Mouse (Mus musculus) cerebellum, adult 2 months (tissue): ENCODE data around the gene Ctdsp1.

Experiments
- CTCF ChIP-seq: fragments of 200-500 bp; IDR thresholded peaks from 2 replicates; pipeline ENCODE4 v1.5.1; 2011; ENCODE audit warnings: low read depth, mild to moderate bottlenecking, control low read depth, low read length, moderate library complexity, borderline replicate concordance; ENCODE audit not compliant: insufficient read depth
- POLR2A ChIP-seq: fragments of 200-500 bp; IDR thresholded peaks from 2 replicates; pipeline ENCODE4 v1.6.1; 2011; ENCODE audit warnings: low read length, control low read depth, borderline replicate concordance; ENCODE audit not compliant: insufficient read depth

- TF ChIP-seq CTCF (no peak), POLR2A (no peak)
These were observed 10.8 kb upstream of the Ctdsp1 start for GRCm38 (mm10) chr1:74380484-74380883.
